In the genomic region with DNA sequence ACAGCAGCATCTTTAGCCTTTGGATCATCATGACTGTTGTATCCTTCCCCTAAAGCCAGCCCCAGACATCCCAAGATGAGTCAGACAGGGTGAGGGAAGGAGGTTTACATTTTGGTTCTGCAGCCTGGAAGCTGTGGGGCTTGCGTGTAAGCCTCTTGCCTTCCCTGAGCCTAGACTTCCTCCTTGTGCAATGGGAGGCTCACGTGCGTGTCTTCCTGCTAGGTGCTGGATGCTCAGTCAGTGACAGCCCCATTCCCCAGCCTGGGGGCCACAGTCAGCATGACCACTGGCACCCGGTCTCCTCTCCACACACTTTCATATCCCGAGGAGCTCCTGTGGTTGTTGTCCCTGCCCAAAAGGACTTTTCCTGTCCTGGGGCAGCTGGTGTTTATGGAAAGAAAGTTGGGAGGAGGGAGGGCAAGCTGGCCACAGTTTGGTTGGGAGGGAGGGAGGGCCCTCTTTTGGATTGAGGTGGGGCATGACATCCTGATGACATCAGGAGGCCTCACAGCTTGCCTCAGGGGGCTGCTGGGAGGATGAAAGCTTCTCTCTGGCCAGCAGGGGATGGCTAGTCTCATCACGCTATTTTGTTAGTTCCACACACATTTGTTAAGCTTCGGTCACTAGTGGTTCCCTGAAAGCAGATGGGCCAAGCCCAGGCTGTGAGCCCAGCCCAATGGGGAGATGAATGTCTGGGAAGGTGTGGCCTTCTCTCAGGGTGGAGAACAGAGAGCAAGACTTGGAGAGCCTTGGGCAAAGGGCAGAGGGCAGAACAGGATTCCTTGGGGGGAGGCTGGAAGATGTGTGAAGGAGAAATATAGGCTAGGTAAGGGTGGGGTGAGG, we compare ENCODE assay signal across 16 mouse cellular contexts. TPM values are rescaled to one million over a fixed set of nuclear protein-coding genes. Genes with fewer than 3 reads are reported as not detected.
DNase-seq lines count a peak whose midpoint lies in the region; ATAC-seq lines count a peak whose summit lies in the region.
"Had no signal": no experiment of that assay in that cellular context is flagged by ENCODE, and none has a peak within 500 bp of the region (broad histone marks: within the 10 kb centered on the region; RNA-seq: fewer than 3 reads in every experiment).

No protein-coding gene starts in this region.

- H3K9me3 ChIP-seq in heart, embryonic 11.5 days (replicated peaks; ENCODE audit: control insufficient read depth, low read length), result no peaks in the 10 kb centered on the region
- no peaks in the 10 kb centered on the region for H3K9me3 ChIP-seq in liver, embryonic 12.5 days (replicated peaks)
- H3K9me3 ChIP-seq: embryonic facial prominence, embryonic 13.5 days; hindbrain, embryonic 12.5 days; limb, embryonic 15.5 days had no signal

- H3K4me1 ChIP-seq in heart, embryonic 11.5 days (ENCODE audit: control insufficient read depth, insufficient read depth, low read length), result peaks cover 35% of the 10 kb centered on the region
- peaks cover 47% of the 10 kb centered on the region for H3K4me1 ChIP-seq in liver, embryonic 12.5 days

- no peak for ATAC-seq in heart, embryonic 11.5 days (replicated peaks; ENCODE audit: insufficient number of reproducible peaks, low FRiP score, low TSS enrichment)
- ATAC-seq in common myeloid progenitor, adult 5-6 weeks (replicated peaks; ENCODE audit: low read depth, poor library complexity, severe bottlenecking), result 0 out of 2 replicates have a peak, but pooled peaks have one; percentile 13
- ATAC-seq in liver, embryonic 12.5 days, result no peak
- ATAC-seq in neutrophil, adult 5-6 weeks (ENCODE audit: extremely low read depth, insufficient number of reproducible peaks, low FRiP score, poor library complexity, severe bottlenecking), result 0 out of 2 replicates have a peak, but pooled peaks have one; percentile 24
- ATAC-seq: forebrain, embryonic 16.5 days had no signal

- H3K4me2 ChIP-seq in heart, embryonic 11.5 days, result no peak overlapping the region
- H3K4me2 ChIP-seq in liver, embryonic 12.5 days, result 0 out of 2 replicates have a peak overlapping the region, but pooled peaks have one; percentile 10
- H3K4me2 ChIP-seq: embryonic facial prominence, embryonic 13.5 days; hindbrain, embryonic 12.5 days; limb, embryonic 15.5 days had no signal

- no peak overlapping the region for H3K9ac ChIP-seq in heart, embryonic 11.5 days (ENCODE audit: low read depth, low read length)
- H3K9ac ChIP-seq in liver, embryonic 12.5 days, result no peak overlapping the region
- H3K9ac ChIP-seq: embryonic facial prominence, embryonic 13.5 days; hindbrain, embryonic 12.5 days; limb, embryonic 15.5 days had no signal

- 37% methylated on average over 7 of the region's 7 CpGs for WGBS in heart, embryonic 11.5 days (ENCODE audit: insufficient replicate concordance)
- WGBS in liver, embryonic 12.5 days (ENCODE audit: insufficient replicate concordance), result 41% methylated on average over 7 of the region's 7 CpGs

- no peak for DNase-seq in heart, adult 8-10 months (ENCODE audit: low spot score)
- no peak for DNase-seq in ovary, postnatal 36 days (ENCODE audit: low spot score)
- no peak for DNase-seq in urinary bladder, adult 2 months (ENCODE audit: low spot score)
- no peak for DNase-seq in c-Kit-positive CD71-positive TER-119-positive erythroid progenitor cells, embryonic 14.5 days (ENCODE audit: low spot score)
- DNase-seq: layer of hippocampus, postnatal 36 days; midbrain, embryonic 14.5 days; thymus, postnatal 25 days had no signal

- peak overlapping the region; percentile 71; the same call in 1 of the 2 replicates for H3K27ac ChIP-seq in heart, embryonic 11.5 days (ENCODE audit: low read depth, low read length)
- H3K27ac ChIP-seq in liver, embryonic 12.5 days, result no peak overlapping the region
- H3K27ac ChIP-seq: embryonic facial prominence, embryonic 13.5 days; hindbrain, embryonic 12.5 days; kidney, postnatal 0 days had no signal

- no peaks in the 10 kb centered on the region for H3K27me3 ChIP-seq in heart, embryonic 11.5 days (ENCODE audit: control insufficient read depth, insufficient read depth, low read length)
- peaks cover 20% of the 10 kb centered on the region for H3K27me3 ChIP-seq in liver, embryonic 12.5 days (replicated peaks)
- H3K27me3 ChIP-seq: limb, embryonic 15.5 days had no signal

- peaks cover 2% of the 10 kb centered on the region; the same call in 1 of the 2 replicates for H3K36me3 ChIP-seq in heart, embryonic 11.5 days (ENCODE audit: control insufficient read depth, insufficient read depth, low read length)
- peaks cover 11% of the 10 kb centered on the region; the same call in 1 of the 2 replicates for H3K36me3 ChIP-seq in liver, embryonic 12.5 days
- H3K36me3 ChIP-seq: hindbrain, embryonic 12.5 days; limb, embryonic 15.5 days had no signal

- H3K4me3 ChIP-seq in heart, embryonic 11.5 days (ENCODE audit: low read depth, low read length), result no peak overlapping the region
- no peak overlapping the region for H3K4me3 ChIP-seq in liver, embryonic 12.5 days
- H3K4me3 ChIP-seq: embryonic facial prominence, embryonic 13.5 days; hindbrain, embryonic 12.5 days; limb, embryonic 15.5 days had no signal

RNA-seq across cellular contexts. Expression of gene Ptgs1, which starts 4.5 kb away (rescaled TPM):
- polyA plus RNA-seq in heart, embryonic 11.5 days (2014; fragmentation: Nextera tagmentation; extraction: Ambion mirVana), result 19.4 TPM in 2 replicates
- total RNA-seq in heart, adult 8-10 months (2022), result 10 to 100 TPM; 10.9 to 23.6 (median 16.1) TPM
- 10.0 and 18.5 TPM in 2 replicates for total RNA-seq in common myeloid progenitor, adult 5-6 weeks (2017)
- 21.1 and 21.4 TPM in 2 replicates for polyA plus RNA-seq in liver, embryonic 12.5 days (2016; fragmentation: Nextera tagmentation; extraction: Ambion mirVana)
- 8.3 and 9.9 TPM in 2 replicates for total RNA-seq in neutrophil, adult 5-6 weeks (2017)
- polyA plus RNA-seq in urinary bladder, adult 2 months (2012; rRNA removed), result 63.0 and 70.3 TPM in 2 replicates

Comparison
In these comparisons a context has a peak if more than half of its experiments do, and no peak if none do; other contexts are left out.
1. ATAC-seq: peak in common myeloid progenitor, adult 5-6 weeks (single experiment) and neutrophil, adult 5-6 weeks (single experiment); none in heart, embryonic 11.5 days (single experiment) and liver, embryonic 12.5 days (single experiment).